Mouse (Mus musculus) olfactory bulb, adult 2 months (tissue): ENCODE measurements at regions not wholly inside any gene's neighbourhood (a gene's known extent, or its start where the extent isn't known, plus 50 kb on each side); places are given as distances from the start of the nearest gene placed in this dataset.

ENCODE experiments used
- CTCF ChIP-seq: fragments of 200-500 bp; IDR thresholded peaks from 2 replicates; pipeline ENCODE4 v1.5.1; 2012; ENCODE audit warnings: low read depth, mild to moderate bottlenecking, low read length, moderate library complexity; ENCODE audit not compliant: insufficient read depth
- POLR2A ChIP-seq: fragments of 200-500 bp; IDR thresholded peaks from 2 replicates; pipeline ENCODE4 v1.6.1; 2012; ENCODE audit warnings: mild to moderate bottlenecking, low read depth, low read length, moderate library complexity; ENCODE audit not compliant: insufficient read depth

- no peak for TF ChIP-seq POLR2A
- no peak for TF ChIP-seq CTCF
These were observed 78.4 kb upstream of the Pabpc6 start for GRCm38 (mm10) chr17:9747893-9748292.
